Comparison of ENCODE assay signal across 9 mouse cellular contexts in genomic region chr11:107914634-107915226, GRCm38 (mm10). TPM values are rescaled to one million over a fixed set of nuclear protein-coding genes. Genes with fewer than 3 reads are reported as not detected.
DNase-seq lines count a peak whose midpoint lies in the region; ATAC-seq and TF ChIP-seq lines count a peak whose summit lies in the region.
"Had no signal": no experiment of that assay in that cellular context is flagged by ENCODE, and none has a peak within 500 bp of the region (broad histone marks: within the 10 kb centered on the region; RNA-seq: fewer than 3 reads in every experiment).

Cacng5 (minus strand) TSS chr11:107915055.

- TF ChIP-seq CTCF in intestine, postnatal 0 days (IDR thresholded peaks at IDR 0.05; ENCODE audit: low read depth), result no peak

- H3K4me1 ChIP-seq in heart, embryonic 10.5 days, result peaks cover 10% of the 10 kb centered on the region
- no peaks in the 10 kb centered on the region for H3K4me1 ChIP-seq in intestine, postnatal 0 days (replicated peaks; ENCODE audit: control insufficient read depth, insufficient read depth, low read length)
- peaks cover 5% of the 10 kb centered on the region for H3K4me1 ChIP-seq in midbrain, embryonic 11.5 days (ENCODE audit: control insufficient read depth, insufficient read depth, low read length)

- H3K4me3 ChIP-seq in heart, embryonic 10.5 days, result peak within 1 kb of the TSS; percentile 57
- H3K4me3 ChIP-seq in intestine, postnatal 0 days (ENCODE audit: low read depth, low read length), result peak within 1 kb of the TSS; percentile 6; the same call in 1 of the 2 replicates
- H3K4me3 ChIP-seq in midbrain, embryonic 11.5 days (ENCODE audit: low read depth, low read length), result peak within 1 kb of the TSS; percentile 35

- H3K9ac ChIP-seq in intestine, postnatal 0 days (ENCODE audit: low read depth, low read length), result no peak within 1 kb of the TSS
- H3K9ac ChIP-seq in midbrain, embryonic 11.5 days (ENCODE audit: low read length), result peak within 1 kb of the TSS; percentile 45

- peaks cover 67% of the 10 kb centered on the region for H3K27me3 ChIP-seq in heart, embryonic 10.5 days (ENCODE audit: insufficient read depth, poor library complexity, severe bottlenecking)
- H3K27me3 ChIP-seq in intestine, postnatal 0 days (replicated peaks; ENCODE audit: control insufficient read depth, insufficient read depth, low read length), result peaks cover 17% of the 10 kb centered on the region; the same call in 1 of the 2 replicates
- peaks cover 9% of the 10 kb centered on the region for H3K27me3 ChIP-seq in midbrain, embryonic 11.5 days (ENCODE audit: control insufficient read depth, insufficient read depth, low read length)

- peak within 1 kb of the TSS; percentile 51 for H3K4me2 ChIP-seq in intestine, postnatal 0 days (replicated peaks; ENCODE audit: low read depth)
- H3K4me2 ChIP-seq in midbrain, embryonic 11.5 days, result peak within 1 kb of the TSS; percentile 52

- DNase-seq in heart, embryonic 10.5 days (ENCODE audit: low spot score), result peak; percentile 78
- no peak for DNase-seq in heart, adult 9 months (ENCODE audit: low spot score in 2 of 2)
- peak; percentile 59 for DNase-seq in right cerebral cortex, postnatal 4 days
- DNase-seq in right cerebral cortex, postnatal 25 days, result no peak
- DNase-seq in midbrain, embryonic 11.5 days (ENCODE audit: low spot score, missing footprints), result peak; percentile 95
- no peak for DNase-seq in adipocyte (ENCODE audit: low spot score)

- no peak for ATAC-seq in intestine, postnatal 0 days
- peak; percentile 91 for ATAC-seq in midbrain, embryonic 11.5 days (ENCODE audit: low FRiP score)
- no peak for ATAC-seq in inflammation-experienced regulatory T-cells, adult 6 months

- no peaks in the 10 kb centered on the region for H3K36me3 ChIP-seq in heart, embryonic 10.5 days
- no peaks in the 10 kb centered on the region for H3K36me3 ChIP-seq in intestine, postnatal 0 days (ENCODE audit: control insufficient read depth, insufficient read depth)
- no peaks in the 10 kb centered on the region for H3K36me3 ChIP-seq in midbrain, embryonic 11.5 days (ENCODE audit: control insufficient read depth, insufficient read depth, low read length)
- H3K36me3 ChIP-seq: G1E had no signal

- H3K9me3 ChIP-seq in heart, embryonic 10.5 days, result 0 out of 2 replicates have a peak, but pooled peaks cover 3% of the 10 kb centered on the region
- H3K9me3 ChIP-seq in intestine, postnatal 0 days (ENCODE audit: control insufficient read depth), result no peaks in the 10 kb centered on the region
- H3K9me3 ChIP-seq in midbrain, embryonic 11.5 days (ENCODE audit: control insufficient read depth, low read length), result no peaks in the 10 kb centered on the region

- WGBS in heart, embryonic 10.5 days, result 7% methylated on average over 35 of the region's 36 CpGs
- WGBS in intestine, postnatal 0 days, result 7% methylated on average over 35 of the region's 36 CpGs
- 5% methylated on average over 36 of the region's 36 CpGs for WGBS in midbrain, embryonic 11.5 days

- H3K27ac ChIP-seq in heart, embryonic 10.5 days, result no peak within 1 kb of the TSS
- H3K27ac ChIP-seq in intestine, postnatal 0 days (ENCODE audit: low read depth, low read length), result no peak within 1 kb of the TSS
- H3K27ac ChIP-seq in midbrain, embryonic 11.5 days (ENCODE audit: low read depth, low read length), result no peak within 1 kb of the TSS

RNA-seq across cellular contexts. Expression of gene Cacng5, which starts in this region (rescaled TPM):
- 0.10 and 0.26 TPM in 2 replicates for polyA plus RNA-seq in heart, embryonic 10.5 days (2016; fragmentation: Nextera tagmentation; extraction: Ambion mirVana)
- 0.18 and 0.29 TPM in 2 replicates for polyA plus RNA-seq in intestine, postnatal 0 days (2015; fragmentation: Nextera tagmentation; extraction: Ambion mirVana)
- polyA plus RNA-seq in midbrain, embryonic 11.5 days (2014; fragmentation: Nextera tagmentation; extraction: Ambion mirVana), result 1.0 and 1.3 TPM in 2 replicates
- not detected for polyA plus RNA-seq in inflammation-experienced regulatory T-cells, adult 6 months (2017; shearing (Covaris generic))
- polyA plus RNA-seq: G1E had no signal

Comparison
In these comparisons a context has a peak if more than half of its experiments do, and no peak if none do; other contexts are left out.
1. DNase-seq: peak in right cerebral cortex, postnatal 4 days (single experiment) and midbrain, embryonic 11.5 days (single experiment); none in heart, adult 9 months (0 of 2), right cerebral cortex, postnatal 25 days (single experiment) and adipocyte (single experiment).
2. Peak in DNase-seq and H3K4me3 ChIP-seq in heart, embryonic 10.5 days; RNA of the gene not detected or under 1 TPM.
3. H3K4me3 ChIP-seq: peak in every context shown above with its lines; median percentile 57 in heart, embryonic 10.5 days; 35 in midbrain, embryonic 11.5 days; 6 in intestine, postnatal 0 days.